Mouse (Mus musculus) myocyte (in vitro differentiated cells): ENCODE results near the gene Speg.

Source experiments
- E2F4 ChIP-seq: IDR thresholded peaks from one replicate; pipeline ENCODE4 v1.6.1; 2011; ENCODE audit warnings: mild to moderate bottlenecking, control low read depth, moderate library complexity; ENCODE audit not compliant: insufficient read depth
- MAX ChIP-seq: IDR thresholded peaks from one replicate; pipeline ENCODE4 v1.6.1; 2011; ENCODE audit warnings: low read depth, mild to moderate bottlenecking, control low read depth
- MYOD1 ChIP-seq, 3 experiments: IDR thresholded peaks; one replicate each; pipeline ENCODE4 v1.6.1; 2011; ENCODE audit warnings: control low read depth in 2 of 3, low read depth in 2 of 3, mild to moderate bottlenecking in 2 of 3, moderate library complexity in 1 of 3; ENCODE audit not compliant: insufficient read length in 2 of 3, control insufficient read depth in 1 of 3
- MYOG ChIP-seq, 3 experiments: IDR thresholded peaks; one replicate each; pipeline ENCODE4 v1.6.1; 2011; ENCODE audit warnings: control low read depth in 2 of 3, low read depth in 2 of 3, mild to moderate bottlenecking in 2 of 3; ENCODE audit not compliant: insufficient read length in 2 of 3, control insufficient read depth in 1 of 3, insufficient read depth in 1 of 3
- POLR2A ChIP-seq: IDR thresholded peaks from one replicate; pipeline ENCODE4 v1.6.1; 2011; ENCODE audit warnings: low read depth, mild to moderate bottlenecking, control low read depth, moderate library complexity; ENCODE audit not compliant: insufficient read length
- POLR2AphosphoS2 ChIP-seq: IDR thresholded peaks from one replicate; pipeline ENCODE4 v1.6.1; 2011; ENCODE audit warnings: low read depth, control low read depth; ENCODE audit not compliant: insufficient read length
- REST ChIP-seq: IDR thresholded peaks from one replicate; pipeline ENCODE4 v1.6.1; 2011; ENCODE audit warnings: mild to moderate bottlenecking, control low read depth, moderate library complexity; ENCODE audit not compliant: insufficient read depth, insufficient read length
- USF1 ChIP-seq: IDR thresholded peaks from one replicate; pipeline ENCODE4 v1.6.1; 2011; ENCODE audit warnings: low read depth, mild to moderate bottlenecking, control low read depth, moderate library complexity

DNA sequence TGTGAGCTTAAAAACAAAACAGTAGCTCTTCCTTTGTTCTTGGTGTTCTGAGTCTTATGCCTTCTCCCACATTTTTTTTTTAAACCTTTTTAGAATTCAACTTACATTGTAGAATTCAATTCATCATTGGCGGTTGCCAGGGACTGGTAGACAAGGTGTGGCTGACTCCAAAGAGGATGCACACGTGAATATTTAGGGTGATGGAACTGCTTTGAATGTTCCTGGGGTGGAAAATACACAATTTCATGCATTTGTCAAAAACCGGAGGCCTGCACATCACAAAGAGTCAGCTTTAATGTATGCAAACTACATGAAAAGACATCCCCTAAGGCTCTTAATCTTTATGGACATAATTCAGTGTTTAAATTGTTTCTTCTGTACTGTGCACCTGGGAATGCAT is 1.8 kb upstream of the Speg start:
- no peak for TF ChIP-seq REST
- TF ChIP-seq MYOD1 (IDR thresholded peaks at IDR 0.05; ENCODE audit: control insufficient read depth in 1 of 3, insufficient read length in 2 of 3, low read depth in 2 of 3), result no peak
- TF ChIP-seq POLR2A, result no peak
- TF ChIP-seq MYOG (IDR thresholded peaks at IDR 0.05; ENCODE audit: control insufficient read depth in 1 of 3, insufficient read depth in 1 of 3, insufficient read length in 2 of 3, low read depth in 2 of 3), result no peak
- no peak for TF ChIP-seq MAX
- TF ChIP-seq USF1, result no peak
- TF ChIP-seq POLR2AphosphoS2, result no peak
- TF ChIP-seq E2F4, result no peak
